Mouse (Mus musculus) cerebellum, adult 2 months (tissue): ENCODE measurements around the gene Fyn.

Experiments used
- CTCF ChIP-seq: fragments of 200-500 bp; IDR thresholded peaks from 2 replicates; pipeline ENCODE4 v1.5.1; 2011; ENCODE audit warnings: low read depth, mild to moderate bottlenecking, control low read depth, low read length, moderate library complexity, borderline replicate concordance; ENCODE audit not compliant: insufficient read depth
- POLR2A ChIP-seq: fragments of 200-500 bp; IDR thresholded peaks from 2 replicates; pipeline ENCODE4 v1.6.1; 2011; ENCODE audit warnings: low read length, control low read depth, borderline replicate concordance; ENCODE audit not compliant: insufficient read depth

DNA sequence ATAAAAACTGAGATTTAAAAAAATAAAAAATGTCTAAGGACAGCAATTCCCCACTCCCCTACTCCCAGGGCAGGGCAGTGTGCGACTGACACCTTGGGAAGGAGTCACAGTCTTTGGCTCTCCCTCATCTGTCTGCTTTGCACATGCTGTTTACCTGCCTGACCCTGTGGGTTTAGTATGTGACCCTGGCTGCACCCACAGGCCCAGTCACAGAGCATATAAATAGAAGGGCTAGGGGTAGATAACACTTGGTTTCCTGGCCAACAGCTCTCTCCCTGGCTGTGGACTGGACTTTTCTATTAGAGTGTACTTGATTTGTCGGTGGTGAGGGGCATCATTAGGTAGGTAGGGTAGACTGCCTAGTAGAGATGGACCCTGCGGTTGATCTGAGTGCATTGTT lies 19.5 kb downstream of the Fyn start:
- TF ChIP-seq CTCF (no peak), POLR2A (no peak)
